Mouse (Mus musculus): Measurements from ENCODE around the gene Vsig8.

DNA sequence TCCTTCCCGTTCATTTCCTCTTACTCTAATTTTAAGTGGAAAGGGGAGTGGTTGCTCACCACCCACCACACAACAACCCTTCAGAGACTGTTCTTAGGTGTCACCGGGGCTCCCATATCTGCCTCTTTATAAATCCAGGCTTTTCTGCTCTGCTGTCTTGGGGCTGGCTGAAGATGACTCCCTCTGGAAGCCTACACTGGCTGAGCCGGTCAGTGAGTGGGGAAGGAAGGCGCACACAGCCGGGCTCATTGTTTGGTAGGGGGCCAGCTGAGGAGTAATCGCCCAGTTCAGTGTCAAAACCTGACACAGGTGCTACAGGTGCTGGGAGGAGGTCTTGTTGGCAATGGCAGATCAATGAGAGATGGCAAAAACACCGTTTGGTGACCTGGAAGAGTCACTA lies 29.8 kb upstream of the Vsig8 start:
- TF ChIP-seq CTCF (IDR thresholded peaks at IDR 0.05; ENCODE audit: extremely low read depth, insufficient read depth, low read length) (no peak), POLR2A (IDR thresholded peaks at IDR 0.05; ENCODE audit: extremely low read depth, insufficient read depth, low read length) (no peak)

Data from cortical plate, adult 2 months (tissue).